Mouse (Mus musculus): ENCODE results near the gene Arid1a.
A peak's percentile ranks its signal among the peaks of the same experiment; 100 is the strongest.

The Arid1a gene

DNA sequence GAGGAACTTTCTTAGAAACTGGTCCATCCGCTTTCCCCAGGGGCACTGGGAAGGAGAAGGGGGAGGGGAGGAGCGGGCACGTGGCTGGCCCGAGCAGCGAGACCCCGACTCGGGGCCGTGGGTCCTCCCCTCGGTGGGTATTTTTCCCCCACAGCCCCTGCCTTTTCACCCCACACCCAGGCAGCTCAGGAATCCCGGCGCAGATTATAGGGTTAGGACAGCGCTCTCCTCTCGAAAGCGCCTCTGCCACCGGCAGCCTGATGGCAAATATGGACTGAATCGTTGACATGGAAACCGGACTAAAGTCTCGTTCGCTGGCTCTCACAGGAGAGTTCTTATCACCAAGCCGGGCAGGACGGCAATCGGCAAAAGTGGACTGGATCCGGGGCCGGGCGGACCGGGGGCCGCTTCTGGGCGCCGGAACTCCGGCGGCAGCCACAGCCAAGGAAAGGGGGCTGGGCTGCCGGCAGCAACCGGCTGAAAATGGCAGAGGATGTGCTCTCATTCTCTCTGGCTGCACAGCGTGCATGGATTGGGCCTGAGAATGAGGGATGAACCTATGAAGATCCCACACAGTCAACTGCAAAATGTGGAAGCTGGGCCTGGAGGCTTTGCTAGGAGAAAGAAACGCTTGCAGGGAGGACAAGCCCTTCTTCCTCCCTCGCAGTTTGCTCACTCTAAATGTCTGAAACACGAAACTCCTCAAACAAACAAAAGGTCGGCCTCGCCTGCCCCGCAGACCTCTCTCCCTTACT is at the start of gene Arid1a:
Arid1a (minus strand) TSS at position 256 of the 755 bp plus-strand sequence.
- peak; percentile 90 to 94 for DNase-seq (ENCODE audit: low spot score in 2 of 2)

DNA sequence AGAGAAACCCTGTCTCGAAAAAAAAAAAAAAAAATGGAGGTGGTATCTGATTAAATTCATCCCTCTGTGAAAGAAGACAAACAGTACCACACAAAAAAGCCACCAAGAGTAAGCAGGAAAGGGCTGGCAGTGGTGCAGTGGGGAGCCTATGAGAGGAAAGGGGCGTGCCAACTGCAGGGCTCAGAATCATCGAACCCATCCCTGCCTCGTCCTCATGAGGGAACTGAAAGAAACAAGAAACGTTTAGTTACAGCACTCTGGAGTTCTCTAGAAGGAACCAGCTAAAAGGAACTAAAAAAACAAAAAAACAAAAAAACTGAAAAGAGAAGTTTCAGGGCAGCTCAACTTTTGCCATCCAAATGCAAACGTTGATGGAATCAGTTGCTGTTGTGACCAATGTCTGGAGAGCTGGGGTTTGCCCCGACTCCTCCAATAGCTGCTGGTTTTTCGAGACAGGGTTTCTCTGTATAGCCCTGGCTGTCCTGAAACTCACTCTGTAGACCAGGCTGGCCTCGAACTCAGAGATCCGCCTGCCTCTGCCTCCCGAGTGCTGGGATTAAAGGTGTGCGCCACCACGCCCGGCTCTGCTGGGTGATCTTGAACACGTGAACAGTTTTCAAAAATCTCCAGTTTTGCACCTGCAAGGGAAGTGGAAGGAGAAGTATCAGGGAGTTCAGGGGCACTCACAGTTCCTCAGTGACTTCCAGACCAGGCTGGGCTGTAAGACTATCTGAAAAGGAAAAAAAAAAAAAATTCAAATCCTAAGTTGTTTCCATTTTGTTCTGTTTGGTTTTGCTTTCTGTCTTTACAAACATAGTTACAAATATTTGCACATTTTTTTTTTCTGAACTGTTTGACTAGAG is 48.1 kb upstream of the Arid1a start:
- no peak for DNase-seq (ENCODE audit: low spot score in 2 of 2)

DNA sequence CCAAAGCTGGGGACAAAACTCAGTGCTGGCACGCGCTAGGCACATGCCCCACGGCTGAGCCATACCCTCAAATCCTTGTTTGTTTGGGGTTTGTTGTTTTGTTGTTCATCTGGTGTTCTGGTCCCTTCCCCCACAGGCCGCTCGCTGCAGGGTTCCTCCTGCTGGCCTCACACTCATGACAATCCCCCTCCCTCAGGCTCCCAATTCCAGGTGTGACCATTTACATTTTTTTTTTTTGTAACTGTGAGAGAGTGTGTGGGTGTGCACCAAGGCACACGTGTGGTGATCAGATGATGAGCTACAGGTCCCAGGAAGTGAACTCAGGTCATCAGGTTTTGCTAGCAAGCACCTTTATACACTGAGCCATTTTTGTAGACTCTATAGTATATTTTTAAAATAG is 44.0 kb upstream of the Arid1a start:
- DNase-seq (ENCODE audit: low spot score in 2 of 2): no peak

DNA sequence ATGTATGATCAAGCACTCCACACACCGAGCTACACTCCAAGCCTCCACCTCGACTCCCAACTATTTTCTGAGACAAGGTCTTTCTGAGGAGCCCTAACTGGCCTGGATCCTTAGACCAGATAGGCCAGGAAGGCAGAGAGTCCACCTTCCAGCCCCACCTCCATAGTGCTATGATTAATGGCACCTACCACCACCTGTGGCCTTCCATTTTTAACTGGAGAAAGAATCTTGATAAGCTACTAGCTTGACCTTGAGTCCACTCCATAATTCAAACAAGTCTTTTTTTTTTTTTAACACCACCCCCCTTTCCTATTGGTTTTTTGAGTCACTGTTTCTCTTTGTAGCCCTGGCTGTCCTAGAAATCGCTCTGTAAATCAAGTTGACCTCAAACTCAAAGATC is 36.7 kb upstream of the Arid1a start:
- no peak for DNase-seq (ENCODE audit: low spot score in 2 of 2)

DNA sequence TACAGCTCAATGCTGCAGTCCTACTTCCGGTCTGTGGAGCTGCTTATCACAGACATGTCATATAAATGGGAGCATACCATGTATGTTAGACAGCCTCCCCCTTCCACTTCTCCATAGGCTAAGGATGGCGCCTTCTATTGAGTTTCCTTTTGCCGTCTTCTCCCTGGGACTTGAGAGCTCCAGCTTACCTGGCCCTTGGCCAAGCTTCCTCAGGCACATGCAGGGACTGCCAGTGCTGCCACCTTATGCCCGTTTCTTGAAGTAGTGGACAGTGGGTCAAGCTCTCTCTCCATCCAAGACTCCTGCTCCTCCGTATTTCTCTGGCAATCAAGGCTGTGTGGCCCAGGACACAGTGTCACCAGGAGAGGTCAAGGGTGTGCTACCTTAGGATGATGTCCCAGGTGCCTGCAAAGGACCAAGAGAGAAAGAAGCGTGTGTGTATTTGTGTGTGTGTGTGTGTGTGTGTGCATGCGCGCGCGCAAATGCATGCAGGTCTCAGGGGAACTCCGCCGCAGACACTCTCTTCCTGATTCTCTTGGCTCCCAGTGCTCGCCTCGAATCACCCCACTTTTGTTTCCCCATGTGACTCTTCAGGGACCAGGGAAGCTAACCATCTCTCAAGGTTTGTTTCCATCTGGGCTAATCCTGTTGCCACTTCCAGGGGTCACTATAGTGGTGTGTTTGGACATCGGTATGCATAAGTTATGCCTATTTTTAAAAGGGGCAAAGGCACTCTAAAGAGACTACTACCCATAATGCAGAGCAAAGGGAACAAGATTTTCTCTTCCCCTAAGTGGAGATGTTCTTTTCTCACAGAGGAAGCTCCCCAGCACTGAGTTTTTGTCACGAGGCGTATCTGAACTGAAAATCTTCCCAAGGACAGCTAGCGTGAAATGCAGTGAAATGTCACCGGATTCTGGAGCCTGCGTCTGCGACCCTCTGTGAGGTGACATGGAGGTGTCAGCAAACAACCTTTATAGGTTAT is 18.3 kb upstream of the Arid1a start:
- DNase-seq (ENCODE audit: low spot score in 2 of 2): peak; percentile 58 to 79

DNA sequence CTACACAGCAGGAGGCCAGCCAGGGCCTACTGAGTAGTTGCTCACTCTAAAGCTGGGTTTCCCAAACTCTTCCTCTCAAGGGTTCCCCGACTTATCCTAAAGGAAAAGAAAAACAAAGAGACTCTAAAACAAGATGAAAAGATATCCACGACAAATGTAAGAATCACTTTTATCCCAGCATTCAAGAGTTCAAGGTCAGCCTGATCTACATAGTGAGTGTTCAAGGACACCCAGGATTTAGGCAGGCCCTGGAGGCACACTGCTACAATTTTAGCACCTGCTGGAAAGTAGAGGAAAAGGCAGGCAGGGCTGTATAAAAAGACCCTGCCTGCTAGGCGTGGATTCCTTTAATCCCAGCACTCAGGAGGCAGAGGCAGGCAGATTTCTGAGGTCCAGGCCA is 12.6 kb upstream of the Arid1a start:
- DNase-seq (ENCODE audit: low spot score in 2 of 2): no peak

DNA sequence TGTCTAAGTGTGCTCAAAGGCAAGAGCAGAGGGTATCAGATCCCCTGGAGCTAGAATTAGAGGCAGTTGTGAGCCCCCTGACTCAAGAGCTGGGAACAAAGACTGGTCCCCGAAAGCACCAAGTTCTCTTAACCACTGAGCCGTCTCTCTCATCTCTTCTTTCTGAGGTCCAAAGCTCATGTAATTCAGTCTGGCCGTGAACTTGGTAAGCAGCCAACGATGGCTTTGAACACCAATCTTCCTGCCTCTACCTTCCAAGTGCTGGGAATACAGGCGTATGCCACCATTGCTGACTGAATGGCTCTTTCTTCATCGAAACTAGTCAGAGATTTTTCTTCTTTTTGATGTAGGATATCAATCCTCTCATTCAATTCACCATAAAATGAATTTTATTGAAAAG is 6.5 kb upstream of the Arid1a start:
- no peak for DNase-seq (ENCODE audit: low spot score in 2 of 2)

DNA sequence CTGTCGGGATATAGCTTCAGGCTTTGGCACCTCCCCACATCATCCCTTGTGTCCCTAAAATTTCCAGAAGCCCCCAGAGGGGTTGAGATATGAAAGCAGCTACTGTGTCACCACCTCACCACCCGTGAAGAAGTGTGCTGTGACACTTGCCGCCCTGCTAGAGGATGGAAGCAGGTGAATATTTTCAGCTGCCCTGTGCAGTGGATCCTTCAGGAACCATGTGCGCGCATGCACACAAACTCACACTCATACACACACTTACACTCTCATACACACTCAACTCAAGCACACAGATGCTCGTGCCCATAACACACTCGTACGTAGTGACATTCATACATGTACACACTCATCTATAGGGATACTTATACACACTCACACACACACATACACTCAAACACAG is 3.1 kb upstream of the Arid1a start:
- DNase-seq (ENCODE audit: low spot score in 2 of 2): no peak

DNA sequence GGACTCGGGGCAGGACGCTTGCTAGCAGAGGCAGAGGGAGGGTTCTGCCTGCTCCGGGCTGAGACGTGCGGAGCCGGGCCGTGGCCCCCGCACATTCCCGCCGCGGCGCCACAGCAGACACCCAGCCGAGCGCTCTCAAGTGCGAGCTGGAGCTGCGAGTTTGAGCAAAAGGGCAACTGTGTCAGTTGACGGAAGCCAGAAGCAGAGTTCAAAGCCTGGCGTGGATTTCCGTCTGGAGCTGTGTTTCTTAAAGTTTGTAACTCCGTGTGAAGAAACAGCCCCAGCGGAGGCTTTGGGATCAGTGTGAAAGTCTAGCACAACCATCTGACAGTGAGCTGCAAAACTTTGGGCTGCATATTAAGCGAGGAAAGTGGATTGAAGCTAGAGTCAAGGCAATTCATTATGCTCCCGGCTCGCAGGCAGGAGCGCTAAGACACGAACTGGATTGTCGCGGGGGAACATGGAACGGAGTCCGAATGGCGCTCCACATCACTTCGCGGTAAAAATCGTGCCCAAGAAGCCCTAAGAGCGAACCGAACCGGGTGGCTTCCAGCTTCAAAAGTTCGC is 783 bp upstream of the Arid1a start:
- DNase-seq (ENCODE audit: low spot score in 2 of 2): peak; percentile 72 to 74

DNA sequence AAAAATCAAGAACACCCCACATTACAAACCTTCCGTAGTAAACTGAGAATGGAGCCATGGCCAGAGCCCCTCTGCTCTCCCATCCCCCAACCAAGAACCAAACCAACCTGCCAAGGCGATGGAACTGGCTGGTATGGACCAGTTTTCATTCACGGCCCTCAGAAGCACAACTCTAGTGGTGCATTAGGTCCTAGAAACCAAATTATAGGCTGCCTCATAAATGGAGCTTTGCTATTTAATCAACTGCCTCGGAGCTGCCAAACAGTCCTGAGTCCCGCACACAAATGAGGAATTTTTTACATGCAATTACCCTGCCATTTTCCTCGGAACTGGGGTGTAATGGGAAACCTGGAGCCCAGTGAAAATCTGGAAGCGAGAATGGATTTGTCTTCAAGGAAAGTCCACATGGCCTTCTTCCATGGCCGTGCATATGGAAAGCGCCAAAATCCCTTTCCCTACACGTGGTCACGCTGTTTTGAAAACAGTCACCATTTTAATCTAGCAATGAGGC is 653 bp downstream of the Arid1a start:
- DNase-seq (ENCODE audit: low spot score in 2 of 2): peak in 1 of 2 experiments; percentile 11

DNA sequence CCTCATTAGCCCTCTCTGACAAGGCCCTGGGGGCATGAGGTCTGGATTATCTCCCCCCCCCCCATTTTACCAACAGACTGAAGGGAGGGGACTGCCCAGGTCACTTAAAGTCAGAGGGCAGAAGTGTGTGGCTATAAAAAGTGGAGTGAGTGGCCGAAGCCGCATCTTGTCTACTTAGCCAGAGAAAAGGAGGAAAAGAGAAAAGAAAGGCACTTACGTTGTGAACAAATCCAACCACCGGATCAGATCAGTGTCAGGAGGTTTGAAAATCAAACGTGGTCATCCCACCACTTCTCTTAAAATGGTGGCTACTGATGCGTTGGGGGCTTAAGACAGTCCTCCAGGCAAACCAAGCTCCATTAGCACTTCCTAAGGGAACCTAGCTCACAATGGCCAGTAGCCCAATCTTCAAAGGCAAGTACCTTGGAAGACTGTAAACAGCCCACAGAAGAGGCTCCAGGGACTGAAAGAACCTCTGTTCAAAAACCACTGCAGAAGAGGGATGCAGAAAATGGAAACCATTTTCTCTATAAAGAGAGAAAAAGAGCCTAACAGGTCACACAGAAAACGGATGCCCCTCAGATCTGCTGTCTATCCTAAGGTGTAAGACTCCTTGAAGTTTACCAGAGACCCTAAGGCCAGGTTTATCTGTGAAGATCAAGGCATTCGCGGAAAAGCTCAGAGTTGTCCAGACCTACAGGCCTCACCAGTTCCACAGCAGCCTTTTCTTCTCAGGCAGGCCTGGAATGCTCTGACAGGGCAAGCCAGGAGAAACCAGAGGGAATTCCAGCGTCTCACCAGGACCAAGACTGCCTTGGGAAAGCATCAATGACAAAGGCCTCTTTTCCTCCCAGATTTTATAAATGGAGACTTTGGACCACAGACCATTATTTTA is 1.5 kb downstream of the Arid1a start:
- DNase-seq (ENCODE audit: low spot score in 2 of 2): no peak

DNA sequence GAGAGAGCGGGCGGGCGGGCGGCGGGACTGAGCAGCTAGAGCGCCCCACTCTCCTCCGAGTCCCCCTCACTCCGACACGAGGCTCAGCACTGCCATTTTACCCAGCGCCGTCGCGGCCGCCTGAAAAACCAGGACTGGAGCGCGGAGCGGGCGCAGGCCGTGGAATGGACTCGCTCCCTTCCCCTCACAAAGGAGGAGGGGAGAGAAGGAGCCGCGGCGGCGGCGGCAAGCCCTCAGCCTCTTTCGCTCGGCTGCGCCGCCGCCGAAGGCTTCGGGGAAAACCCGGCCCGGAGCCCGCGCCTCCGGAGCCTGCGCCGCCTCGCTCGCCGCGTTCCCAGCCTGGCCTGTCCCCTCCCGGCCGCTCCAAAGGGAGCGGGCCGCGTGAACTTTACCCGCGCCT is 2.3 kb downstream of the Arid1a start:
- peak; percentile 99 to 100 for DNase-seq (ENCODE audit: low spot score in 2 of 2)

DNA sequence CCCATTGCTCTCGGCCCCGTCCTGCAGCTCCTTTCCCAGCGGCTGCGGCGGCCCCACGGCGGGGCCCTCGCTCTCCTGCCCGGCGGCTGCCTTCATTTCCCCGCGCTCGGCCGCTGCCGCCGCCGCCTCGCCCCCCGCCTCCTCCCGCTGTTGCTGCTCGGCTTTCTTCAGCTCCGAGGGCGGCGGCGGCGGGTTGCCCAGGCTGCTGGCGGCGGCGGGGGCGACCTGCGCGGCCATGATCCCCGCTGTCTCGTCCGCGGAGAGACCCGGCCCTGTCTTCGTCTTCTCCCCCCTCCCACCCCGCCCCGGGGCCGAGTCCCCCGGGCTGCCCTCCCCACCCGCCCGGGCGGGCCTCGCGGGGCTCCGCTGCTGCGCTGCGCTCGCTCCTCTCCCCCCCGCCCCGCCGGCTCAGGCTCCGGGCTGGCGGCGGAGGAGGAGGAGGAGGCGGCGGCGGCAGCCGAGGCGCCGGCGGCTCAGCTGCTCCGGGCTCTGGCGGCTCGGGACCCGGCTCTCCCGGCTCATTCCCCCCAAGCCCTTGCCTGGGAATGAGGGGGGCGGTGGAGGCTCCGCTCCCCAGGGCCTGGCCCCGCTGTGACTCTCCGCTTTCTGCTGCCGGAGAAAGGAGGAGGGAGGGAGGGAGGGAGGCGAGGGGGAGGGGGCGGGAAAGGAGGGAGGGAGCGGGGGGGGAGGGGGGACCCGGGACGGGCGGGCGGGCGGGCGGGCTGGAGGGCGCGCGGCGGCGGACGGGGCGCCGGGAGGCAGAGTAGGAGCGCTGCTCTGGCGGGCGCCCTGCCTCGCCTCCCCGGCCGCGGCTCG is 3.0 kb downstream of the Arid1a start:
- peak; percentile 31 to 69 for DNase-seq (ENCODE audit: low spot score in 2 of 2)

DNA sequence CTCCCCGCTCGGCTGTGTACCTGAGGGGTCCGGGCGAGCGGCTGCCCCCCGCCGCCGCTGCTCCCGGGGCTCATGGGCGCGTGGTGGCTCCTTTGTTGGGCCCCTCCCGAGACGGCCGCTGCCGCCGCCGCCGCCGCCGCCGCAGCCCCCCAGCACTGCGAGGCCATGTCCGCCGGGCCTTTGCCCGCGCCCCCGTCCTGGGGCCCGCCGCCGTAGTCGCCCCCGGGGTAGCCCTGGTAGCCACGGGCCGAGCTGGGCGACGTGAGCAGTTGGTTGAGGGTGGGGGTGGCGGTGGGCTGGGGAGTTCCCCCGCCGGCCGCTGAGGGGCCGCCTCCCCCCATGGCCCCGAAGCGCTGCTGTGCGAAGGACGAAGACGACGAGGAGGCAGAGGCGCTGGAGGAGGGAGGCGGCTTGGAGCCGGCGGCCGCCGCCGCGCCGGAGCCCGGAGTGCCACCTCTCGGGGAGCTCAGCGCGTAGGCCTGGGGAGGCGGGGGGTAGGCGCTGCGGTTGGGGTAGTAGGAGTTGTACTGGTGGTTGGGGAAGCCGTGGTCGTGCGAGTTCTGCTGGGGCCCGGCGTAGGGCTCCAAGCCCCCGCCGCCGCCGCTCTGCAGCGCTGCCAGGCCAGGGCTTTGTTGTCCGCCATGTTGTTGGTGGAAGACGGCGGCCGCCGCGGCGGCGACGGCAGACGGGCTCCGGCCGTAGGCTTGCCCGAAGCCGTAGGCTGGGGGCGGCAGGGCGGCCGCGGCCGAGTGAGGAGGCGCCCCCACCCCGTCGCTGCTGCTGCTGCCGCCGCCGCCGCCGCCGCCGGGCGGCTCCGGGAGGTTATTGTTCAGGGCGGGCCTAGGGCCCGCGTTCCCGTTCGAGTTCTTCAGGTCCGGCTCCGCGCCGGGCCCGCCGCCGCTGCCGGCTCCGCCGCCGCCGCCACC is 3.9 kb downstream of the Arid1a start:
- peak; percentile 34 to 49 for DNase-seq (ENCODE audit: low spot score in 2 of 2)

DNA sequence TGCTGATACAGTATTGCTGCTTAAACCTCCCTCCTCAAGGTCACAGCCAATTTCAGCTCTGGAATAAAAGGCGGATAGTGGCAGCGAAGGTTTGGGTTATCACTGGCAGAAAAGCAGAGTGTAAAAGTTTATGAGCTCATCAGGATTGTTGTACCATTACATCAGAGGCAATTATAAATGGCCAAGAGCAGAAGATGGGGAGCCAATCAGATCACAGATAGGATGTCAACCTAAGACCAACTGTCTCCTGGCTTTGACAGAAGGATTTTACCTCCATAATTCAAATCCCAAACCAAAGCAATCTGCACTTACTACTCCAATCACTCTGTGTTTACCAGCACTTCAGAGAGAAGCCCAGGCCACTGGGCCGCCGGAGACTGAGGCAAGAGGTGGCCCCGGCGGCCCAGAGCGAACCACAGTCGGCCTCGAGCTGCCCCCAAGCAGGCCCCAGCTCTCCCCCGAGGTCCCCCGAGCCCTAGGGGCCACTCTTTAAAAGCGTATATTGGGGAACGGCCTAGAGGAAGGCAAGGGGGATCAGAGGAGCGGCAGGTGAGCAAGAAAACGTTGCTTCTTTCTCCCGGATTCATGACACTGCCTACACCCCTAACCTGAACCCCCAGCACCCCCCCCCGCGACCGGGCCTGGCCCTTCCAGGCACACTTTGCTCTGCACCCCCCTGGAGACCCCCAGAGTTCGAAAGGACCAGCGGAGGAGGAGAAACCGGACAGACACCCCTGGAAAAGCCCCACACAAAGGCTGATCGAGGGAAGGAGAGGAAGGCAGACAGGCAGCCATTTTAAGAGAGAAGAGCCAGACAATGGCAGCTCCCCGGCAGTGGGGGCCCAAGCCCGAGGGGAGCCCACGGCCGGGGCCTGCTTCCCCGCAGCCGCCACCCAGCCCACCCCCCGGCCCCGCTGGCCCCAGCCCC is 4.8 kb downstream of the Arid1a start:
- DNase-seq (ENCODE audit: low spot score in 2 of 2): peak in 1 of 2 experiments; percentile 36

DNA sequence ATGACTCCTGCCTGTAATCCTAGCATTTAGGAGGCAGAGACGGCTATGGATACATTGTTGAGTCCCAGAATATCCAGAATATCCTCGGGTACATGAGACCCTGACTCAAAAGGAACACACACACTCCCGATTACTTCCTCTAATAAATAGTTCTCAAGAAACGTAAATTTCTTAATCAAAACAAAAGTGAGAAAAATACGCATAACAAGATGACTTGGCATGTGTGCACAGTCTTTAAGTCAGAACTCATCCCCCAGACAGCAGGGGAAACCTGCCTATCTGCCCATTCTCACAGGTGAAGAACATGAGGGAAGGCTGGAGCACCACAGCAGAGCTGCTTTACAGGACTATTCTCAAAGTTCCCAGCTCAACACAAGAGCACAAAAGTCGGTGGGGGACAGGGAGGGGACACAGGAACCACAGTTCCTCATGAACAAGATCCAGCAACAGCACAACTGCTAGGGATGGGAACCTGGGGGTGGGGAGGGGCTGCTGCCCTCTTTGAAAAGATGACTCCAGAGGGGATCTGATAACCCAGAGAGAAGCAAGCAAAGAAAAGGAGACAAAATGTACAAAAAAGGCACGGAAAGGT is 6.3 kb downstream of the Arid1a start:
- no peak for DNase-seq (ENCODE audit: low spot score in 2 of 2)

DNA sequence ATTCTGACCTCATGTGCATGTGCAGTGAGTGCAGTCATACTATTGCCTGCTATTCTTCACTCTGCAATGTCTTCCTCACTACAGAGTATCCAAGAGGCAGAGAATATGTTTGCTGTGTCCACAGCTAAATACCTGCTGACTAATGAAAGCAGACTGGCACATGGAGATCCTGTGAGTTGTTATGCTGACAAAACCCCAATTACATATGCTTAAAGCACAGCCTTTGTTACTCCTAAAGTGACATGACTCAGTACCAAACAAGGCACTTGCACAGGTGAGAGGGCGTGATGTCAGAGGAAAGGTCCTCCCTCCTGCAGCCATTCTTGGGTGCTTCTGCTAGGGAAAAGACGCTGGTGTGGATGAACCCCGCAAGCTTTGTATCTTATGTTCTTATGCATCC is 21.3 kb downstream of the Arid1a start:
- no peak for DNase-seq (ENCODE audit: low spot score in 2 of 2)
